Mouse (Mus musculus) embryonic facial prominence, embryonic 10.5 days (tissue): ENCODE results near the gene Retreg2. TPM values are rescaled to one million over a fixed set of nuclear protein-coding genes. Genes with fewer than 3 reads are reported as not detected.
A peak's percentile ranks its signal among the peaks of the same experiment; 100 is the strongest.

Experiments
- DNase-seq: peaks from one replicate; pipeline ENCODE4 v3.0.0-alpha.2; 2017; ENCODE audit warnings: low spot score
- H3K27ac ChIP-seq: fragments of 300-500 bp; sonication (generic); replicated peaks from 2 replicates; pipeline ENCODE4 v1.5.1; 2016; ENCODE audit warnings: mild to moderate bottlenecking
- H3K27me3 ChIP-seq: fragments of 300-500 bp; sonication (generic); replicated peaks from 2 replicates; pipeline ENCODE4 v1.6.1; 2016; ENCODE audit warnings: low read depth, mild to moderate bottlenecking; ENCODE audit not compliant: poor library complexity, severe bottlenecking
- H3K36me3 ChIP-seq: fragments of 300-500 bp; sonication (generic); replicated peaks from 2 replicates; pipeline ENCODE4 v1.6.1; 2016; ENCODE audit warnings: mild to moderate bottlenecking, moderate library complexity
- H3K4me1 ChIP-seq: fragments of 300-500 bp; sonication (generic); 2 replicates; pipeline ENCODE4 v1.6.1; 2016
- H3K4me3 ChIP-seq: fragments of 300-500 bp; sonication (generic); 2 replicates; pipeline ENCODE4 v1.5.1; 2016; ENCODE audit warnings: mild to moderate bottlenecking, moderate library complexity
- H3K9me3 ChIP-seq: fragments of 300-500 bp; sonication (generic); 2 replicates; pipeline ENCODE4 v1.6.1; 2016; ENCODE audit warnings: mild to moderate bottlenecking
- WGBS: fragments of 180-500 bp; shearing (Covaris S2); methylation state at CpG from one replicate; pipeline ENCODE4 v1.1.7; 2016; 5-methylcytosine and 5-hydroxymethylcytosine counted together
- polyA plus RNA-seq: library from polyadenylated mRNA; unstranded; fragments of >200 nt; fragmentation: Nextera tagmentation; extraction: Ambion mirVana; gene quantifications from 2 replicates; pipeline ENCODE4 v1.2.1, GENCODE M21; 2016

Gene Retreg2
- polyA plus RNA-seq, 1 experiment from 2014 or later, result 32.1 TPM

DNA sequence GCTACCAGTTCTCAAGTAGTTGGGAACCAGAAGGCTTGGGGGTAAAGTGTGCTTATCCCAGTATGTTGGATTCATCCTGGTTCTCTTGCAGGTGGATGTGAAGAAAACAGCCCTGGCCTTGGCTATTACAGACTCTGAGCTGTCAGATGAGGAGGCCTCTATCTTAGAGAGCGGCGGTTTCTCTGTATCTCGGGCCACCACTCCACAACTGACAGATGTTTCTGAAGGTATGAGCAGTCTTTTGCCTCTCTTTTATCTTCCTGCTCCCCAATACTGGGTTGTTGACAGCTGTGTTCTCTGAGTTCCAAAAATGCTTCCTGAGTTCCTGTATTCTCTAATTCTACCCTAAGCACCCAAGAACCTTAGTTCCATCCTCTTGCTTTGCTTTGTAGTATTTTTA lies 3.0 kb downstream of the Retreg2 start:
- whole genome bisulfite sequencing, result 90% methylated on average over 3 of the region's 3 CpGs
- peaks cover 57% of the 10 kb centered on the region for H3K36me3 ChIP-seq

DNA sequence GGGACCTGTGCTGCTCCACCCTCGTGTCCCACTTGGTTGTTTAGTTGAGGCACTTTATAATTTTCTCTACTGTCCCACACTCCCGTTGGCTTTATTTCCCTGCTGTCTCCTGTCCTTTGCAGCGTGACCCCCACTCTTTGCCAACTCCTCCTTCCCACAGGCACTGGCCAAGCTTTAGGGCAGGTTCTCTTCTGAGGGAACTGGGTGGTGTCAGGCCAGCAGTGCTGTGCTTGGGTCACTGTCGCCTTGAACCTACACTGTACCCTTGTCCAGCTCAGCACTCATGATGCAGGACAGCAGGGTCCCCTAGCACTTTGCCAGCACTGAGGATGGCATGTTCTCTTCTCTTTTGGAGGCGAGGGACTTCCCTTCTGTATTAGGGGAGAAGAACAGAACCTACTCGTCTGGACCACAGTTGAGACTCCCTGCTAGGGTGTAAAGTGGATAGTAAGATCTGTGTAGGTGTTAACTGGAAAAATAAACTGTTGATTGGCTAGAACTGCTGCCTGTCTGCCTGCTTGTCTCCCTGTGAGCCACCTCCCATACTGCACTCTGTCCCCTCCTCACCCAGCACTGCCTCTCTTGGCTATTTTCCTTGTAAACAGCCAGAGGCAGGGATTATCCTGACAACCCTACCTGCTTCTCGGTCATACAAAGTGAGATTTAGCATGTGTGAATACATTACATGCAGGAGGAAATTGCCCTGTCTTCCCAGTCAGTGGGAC lies 5.0 kb downstream of the Retreg2 start:
- Histone ChIP-seq H3K27ac (no peak overlapping the region), H3K4me3 (no peak overlapping the region), H3K9me3 (no peaks in the 10 kb centered on the region), H3K4me1 (peaks cover 18% of the 10 kb centered on the region), H3K36me3 (peaks cover 57% of the 10 kb centered on the region), H3K27me3 (no peaks in the 10 kb centered on the region)
- WGBS, result 76% methylated on average over 7 of the region's 7 CpGs
- DNase-seq, result no peak

More for the DNA sequence above, 3.0 kb downstream of the Retreg2 start:
- Histone ChIP-seq H3K27ac (no peak overlapping the region), H3K4me3 (no peak overlapping the region), H3K27me3 (no peaks in the 10 kb centered on the region), H3K4me1 (peaks cover 31% of the 10 kb centered on the region), H3K9me3 (no peaks in the 10 kb centered on the region)
- no peak for DNase-seq

DNA sequence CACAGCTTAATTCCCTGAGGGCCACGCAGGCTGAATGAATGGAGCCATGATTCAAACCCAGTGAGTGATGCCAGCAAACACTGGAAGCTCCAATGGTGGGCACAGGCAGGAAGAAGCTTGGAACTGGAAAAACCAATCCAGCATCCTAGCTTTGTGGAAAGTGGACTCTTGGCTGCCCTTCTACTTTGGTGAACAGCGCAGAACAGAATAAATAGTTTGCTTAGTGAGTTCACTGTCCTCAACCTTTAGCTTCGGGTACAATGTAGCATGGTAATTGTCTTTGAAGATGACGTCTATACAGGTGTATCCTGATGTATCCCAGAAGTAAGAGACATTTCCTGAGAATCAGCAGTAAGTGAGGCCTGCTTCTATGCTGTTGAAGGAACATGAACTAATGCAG lies 6.1 kb downstream of the Retreg2 start:
- H3K4me3 ChIP-seq, result no peak overlapping the region
- WGBS, result 90% methylated on average over 4 of the region's 4 CpGs

DNA sequence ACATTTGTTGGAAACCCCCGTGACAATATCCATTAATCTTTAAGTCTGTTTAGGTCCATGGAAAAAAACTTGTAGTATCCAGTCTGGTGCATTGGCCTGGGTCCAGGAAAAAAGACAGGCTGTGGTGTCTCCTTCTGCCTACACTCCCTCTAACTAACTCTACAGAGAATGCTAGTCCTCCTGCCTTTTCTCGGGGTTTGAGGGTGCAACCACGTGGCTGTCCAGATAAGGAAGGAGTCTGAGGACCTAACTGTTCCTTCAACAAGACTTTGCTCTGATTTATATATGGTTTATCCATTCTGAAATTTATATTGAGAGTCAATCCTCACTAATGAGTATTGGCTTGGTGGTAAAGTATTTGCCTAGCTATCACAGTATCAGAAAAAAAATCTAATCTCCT lies 13.3 kb downstream of the Retreg2 start:
- no peak for DNase-seq
- no peaks in the 10 kb centered on the region for H3K27me3 ChIP-seq
- H3K9me3 ChIP-seq, result no peaks in the 10 kb centered on the region
- no peaks in the 10 kb centered on the region for H3K4me1 ChIP-seq
- H3K36me3 ChIP-seq, result no peaks in the 10 kb centered on the region
- no peak overlapping the region for H3K27ac ChIP-seq
- no peak overlapping the region for H3K4me3 ChIP-seq
- WGBS, result 69% methylated on average over 3 of the region's 3 CpGs

More for the DNA sequence above, 6.1 kb downstream of the Retreg2 start:
- no peaks in the 10 kb centered on the region for H3K27me3 ChIP-seq
- H3K4me1 ChIP-seq, result peaks cover 9% of the 10 kb centered on the region
- H3K36me3 ChIP-seq, result peaks cover 57% of the 10 kb centered on the region
- no peak overlapping the region for H3K27ac ChIP-seq
- H3K9me3 ChIP-seq, result no peaks in the 10 kb centered on the region
- no peak for DNase-seq

DNA sequence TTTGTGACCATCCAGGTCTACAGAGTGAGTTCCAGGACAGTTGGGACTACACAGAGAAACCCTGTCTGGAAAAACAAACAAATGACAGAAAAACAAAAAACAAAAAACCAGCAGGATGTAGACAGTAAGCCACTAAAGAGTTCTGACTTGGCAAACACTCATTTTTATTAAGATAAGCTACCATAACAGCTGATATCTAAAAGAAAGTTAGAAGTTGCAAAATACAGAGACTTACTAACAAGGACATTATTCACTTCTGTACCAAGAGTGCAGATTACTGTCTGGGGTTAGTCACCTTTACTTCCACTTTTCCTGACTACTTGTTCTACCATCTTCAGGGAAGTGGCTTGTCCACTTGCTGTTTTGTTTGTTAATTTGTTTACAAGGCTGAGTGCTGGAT lies 16.4 kb downstream of the Retreg2 start:
- Histone ChIP-seq H3K36me3 (no peaks in the 10 kb centered on the region), H3K4me1 (no peaks in the 10 kb centered on the region), H3K9me3 (no peaks in the 10 kb centered on the region), H3K27ac (no peak overlapping the region), H3K27me3 (no peaks in the 10 kb centered on the region), H3K4me3 (no peak overlapping the region)
- no peak for DNase-seq

DNA sequence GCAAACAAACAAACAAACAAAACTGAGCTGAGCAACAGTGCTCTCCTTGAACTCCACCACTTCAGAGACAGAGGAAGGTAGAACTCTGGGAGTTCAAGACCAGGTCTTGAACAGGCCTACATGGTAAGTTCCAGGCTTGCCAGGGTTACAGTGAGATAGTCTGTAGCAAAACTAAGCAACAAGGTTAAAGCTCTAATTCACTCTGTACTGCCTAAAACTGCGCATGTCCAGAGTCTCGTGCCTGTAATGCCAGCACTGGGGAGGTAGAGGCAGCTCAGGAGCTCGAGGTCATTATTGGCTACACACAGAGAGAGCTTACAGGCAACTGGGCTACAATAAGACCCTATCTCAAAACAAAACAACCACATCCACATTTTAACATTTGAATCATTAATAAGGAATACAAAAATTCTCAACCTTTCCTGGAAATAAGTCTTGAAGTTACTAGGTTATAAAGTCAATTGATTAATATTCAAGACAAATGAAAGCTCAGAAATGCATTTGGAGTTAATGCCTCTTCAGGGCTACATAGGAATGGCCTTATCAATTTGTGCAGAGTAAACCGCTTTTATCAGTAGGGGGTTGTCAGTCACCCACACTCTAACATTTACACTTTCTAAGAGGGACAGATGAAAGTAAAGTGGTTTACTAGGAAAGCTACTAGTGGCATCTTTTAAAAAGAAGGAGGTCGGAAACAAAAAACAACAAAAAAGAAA lies 17.1 kb downstream of the Retreg2 start:
- Histone ChIP-seq H3K27me3 (no peaks in the 10 kb centered on the region), H3K27ac (no peak overlapping the region)
- 72% methylated on average over 5 of the region's 5 CpGs for WGBS

DNA sequence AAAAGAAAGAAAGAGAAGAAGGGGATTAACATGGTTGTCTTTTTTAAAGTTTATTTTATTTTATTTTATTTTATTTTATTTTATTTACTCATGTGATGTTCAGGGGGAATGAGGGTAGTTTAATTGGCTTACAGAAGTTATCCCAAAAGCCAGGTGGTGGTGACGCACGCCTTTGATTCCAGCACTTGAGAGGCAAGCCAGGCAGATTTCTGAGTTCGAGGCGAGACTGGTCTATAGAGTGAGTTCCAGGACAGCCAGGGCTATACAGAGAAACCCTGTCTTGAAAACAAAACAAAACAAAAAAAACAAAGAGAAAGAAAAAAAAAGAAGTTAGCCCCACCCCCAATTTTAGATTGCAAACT lies 17.7 kb downstream of the Retreg2 start:
- Histone ChIP-seq H3K9me3 (no peaks in the 10 kb centered on the region), H3K27me3 (no peaks in the 10 kb centered on the region), H3K4me1 (no peaks in the 10 kb centered on the region), H3K4me3 (no peak overlapping the region), H3K27ac (no peak overlapping the region), H3K36me3 (no peaks in the 10 kb centered on the region)
- no peak for DNase-seq
- 84% methylated on average over 4 of the region's 4 CpGs for WGBS

More for the DNA sequence above, 17.1 kb downstream of the Retreg2 start:
- no peaks in the 10 kb centered on the region for H3K9me3 ChIP-seq
- H3K36me3 ChIP-seq, result no peaks in the 10 kb centered on the region
- DNase-seq, result no peak
- H3K4me3 ChIP-seq, result no peak overlapping the region
- no peaks in the 10 kb centered on the region for H3K4me1 ChIP-seq

DNA sequence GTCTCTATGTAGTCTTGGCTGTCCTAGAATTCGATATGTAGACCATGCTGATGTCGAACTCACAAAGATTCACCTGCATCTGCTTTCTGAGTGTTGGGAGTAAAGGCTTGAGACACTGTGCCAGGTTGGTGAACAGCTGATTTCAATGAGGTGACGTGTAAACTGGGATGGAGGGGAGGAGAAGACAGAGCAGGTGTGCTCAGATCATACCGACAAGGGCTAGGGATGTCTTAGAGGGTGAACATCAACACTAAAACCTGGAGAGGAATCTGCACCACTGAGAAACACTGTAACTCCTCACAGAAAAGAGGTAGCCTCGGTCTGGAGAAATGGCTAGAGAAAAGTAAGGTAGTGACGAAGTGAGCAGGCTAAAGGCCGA lies 25.5 kb downstream of the Retreg2 start:
- Histone ChIP-seq H3K27me3 (no peaks in the 10 kb centered on the region), H3K4me1 (peaks cover 15% of the 10 kb centered on the region), H3K27ac (peak overlapping the region; percentile 88), H3K4me3 (peak overlapping the region; percentile 79), H3K9me3 (no peaks in the 10 kb centered on the region), H3K36me3 (peaks cover 34% of the 10 kb centered on the region)
- WGBS, result 11% methylated on average over 7 of the region's 7 CpGs
- no peak for DNase-seq

DNA sequence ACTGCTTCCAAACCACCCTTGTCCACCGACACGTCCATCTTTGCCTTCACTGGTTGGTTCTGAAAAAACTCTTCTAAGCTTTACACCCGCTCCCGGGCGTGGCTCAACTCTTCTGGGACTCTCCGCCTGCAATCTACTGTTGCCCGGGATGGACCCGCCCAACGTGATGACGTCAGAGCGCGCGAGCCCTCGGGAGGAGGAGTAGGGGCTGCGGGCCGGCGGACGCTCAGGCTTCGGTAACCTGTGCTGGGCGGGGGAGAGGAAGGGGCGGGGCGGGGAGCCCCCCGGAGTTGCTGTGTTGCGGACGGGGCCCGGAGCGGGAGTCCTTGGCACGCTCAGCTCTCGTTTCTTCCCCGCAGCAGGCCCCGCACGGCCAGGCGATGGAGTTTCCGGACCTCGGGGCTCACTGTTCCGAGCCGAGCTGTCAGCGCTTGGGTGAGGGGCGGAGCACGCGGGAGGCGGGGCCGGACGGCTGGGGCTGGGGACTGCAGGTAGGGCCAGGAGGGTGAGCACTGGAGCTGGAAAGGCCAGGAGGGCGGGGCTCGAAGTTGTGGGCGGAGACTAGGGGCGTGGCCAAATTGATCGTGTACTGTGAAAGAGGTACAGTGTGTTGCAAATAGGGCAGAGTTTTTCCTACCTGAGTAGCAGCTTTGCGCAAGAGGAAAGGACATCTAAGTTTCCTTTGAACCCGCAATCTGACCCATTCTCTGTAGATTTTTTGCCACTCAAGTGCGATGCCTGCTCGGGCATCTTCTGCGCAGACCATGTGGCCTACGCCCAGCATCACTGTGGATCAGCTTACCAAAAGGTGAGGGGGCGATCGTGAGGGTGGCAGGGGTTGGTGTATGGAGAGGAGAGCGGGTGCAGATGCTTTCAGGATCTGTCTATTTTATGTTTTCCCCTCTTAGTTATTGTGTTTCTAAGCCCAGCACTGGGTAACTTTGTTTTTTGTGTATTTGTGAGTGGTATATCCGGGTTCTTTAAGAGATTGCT lies 26.2 kb downstream of the Retreg2 start, which contains the start of gene Zfand2b:
Zfand2b (plus strand) TSS at position 175 of the 993 bp plus-strand sequence.
- H3K4me1 ChIP-seq, result peaks cover 15% of the 10 kb centered on the region
- H3K27me3 ChIP-seq, result no peaks in the 10 kb centered on the region
- peak; percentile 98 for DNase-seq
- H3K36me3 ChIP-seq, result peaks cover 41% of the 10 kb centered on the region
- WGBS, result under 1% methylated on average over 59 of the region's 59 CpGs
- H3K27ac ChIP-seq, result peak within 1 kb of the TSS; percentile 88
- peak within 1 kb of the TSS; percentile 79 for H3K4me3 ChIP-seq
- H3K9me3 ChIP-seq, result no peaks in the 10 kb centered on the region

DNA sequence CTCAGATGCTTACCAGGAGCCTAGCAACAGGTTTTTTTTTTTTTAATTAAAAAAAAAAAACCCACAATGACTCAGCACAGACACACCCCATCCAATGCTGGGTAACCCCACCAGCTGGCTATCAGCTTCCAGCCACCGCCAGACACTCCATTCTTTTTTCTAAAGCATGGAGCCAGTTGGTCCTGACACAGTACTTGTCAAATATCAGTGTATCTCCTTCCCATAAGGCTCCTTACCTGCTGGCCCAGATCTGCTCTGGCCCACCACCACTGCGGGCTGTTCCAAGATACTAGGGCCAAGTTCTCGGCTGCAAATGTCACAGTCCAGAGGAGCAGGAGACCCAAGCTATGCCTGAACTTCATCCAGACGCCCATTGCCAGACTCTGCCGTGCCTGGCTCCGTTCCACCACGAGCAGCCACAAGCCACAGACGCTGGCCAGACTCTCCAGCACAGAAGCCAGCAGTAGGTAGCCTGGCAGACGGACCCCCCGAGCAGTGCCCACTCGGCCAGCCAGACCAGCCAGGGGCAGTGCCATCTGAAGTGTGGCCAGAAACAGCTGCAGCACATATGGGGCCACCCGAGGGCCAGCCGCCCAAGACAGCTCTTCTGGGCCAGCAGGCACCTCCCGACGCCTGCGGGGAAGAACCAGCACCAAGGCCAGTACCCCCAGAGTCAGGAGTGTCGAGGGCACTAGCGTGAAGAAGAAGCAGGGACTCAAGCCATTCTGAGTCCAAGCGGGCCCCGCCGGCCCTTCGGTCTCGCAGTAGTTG lies 36.9 kb downstream of the Retreg2 start:
- H3K9me3 ChIP-seq, result no peaks in the 10 kb centered on the region
- DNase-seq, result no peak
- WGBS, result 12% methylated on average over 23 of the region's 23 CpGs
- peaks cover 27% of the 10 kb centered on the region for H3K4me1 ChIP-seq
- peak overlapping the region; percentile 85 for H3K27ac ChIP-seq
- H3K36me3 ChIP-seq, result peaks cover 64% of the 10 kb centered on the region
- no peaks in the 10 kb centered on the region for H3K27me3 ChIP-seq
- peak overlapping the region; percentile 81 for H3K4me3 ChIP-seq

DNA sequence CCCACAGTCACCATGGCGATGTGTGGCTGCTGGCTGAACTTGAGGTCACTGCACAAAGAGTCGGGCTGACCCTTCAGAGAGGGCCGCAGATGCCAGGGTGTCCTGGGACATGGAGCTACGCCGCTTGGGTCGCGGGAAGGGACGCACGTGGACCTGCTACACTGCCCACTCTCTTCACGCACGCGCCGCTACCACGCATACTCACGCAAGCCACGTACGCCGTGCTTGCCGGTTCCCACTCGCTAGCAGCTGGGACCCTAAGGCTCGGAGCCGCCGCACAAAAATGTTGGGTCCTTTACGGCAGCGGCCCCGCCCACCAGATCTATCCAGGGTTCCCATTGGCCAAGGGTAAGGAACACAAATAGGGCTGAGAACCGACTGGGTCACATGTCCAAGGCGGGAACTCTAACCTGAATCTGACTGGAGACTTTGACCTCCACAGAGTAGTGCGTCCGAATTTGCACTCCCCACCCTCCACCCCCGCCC lies 37.6 kb downstream of the Retreg2 start, which contains the start of gene Abcb6:
Abcb6 (minus strand) TSS at position 288 of the 486 bp plus-strand sequence.
- H3K27ac ChIP-seq, result peak within 1 kb of the TSS; percentile 85
- H3K27me3 ChIP-seq, result no peaks in the 10 kb centered on the region
- H3K36me3 ChIP-seq, result peaks cover 64% of the 10 kb centered on the region
- H3K9me3 ChIP-seq, result no peaks in the 10 kb centered on the region
- peak within 1 kb of the TSS; percentile 81 for H3K4me3 ChIP-seq
- DNase-seq, result peak; percentile 94
- under 1% methylated on average over 31 of the region's 31 CpGs for WGBS
- H3K4me1 ChIP-seq, result peaks cover 27% of the 10 kb centered on the region
